In genomic region chr6:66077445-66077844, GRCm38 (mm10) we compare ENCODE assay signal across 13 mouse cellular contexts.
DNase-seq lines count a peak whose midpoint lies in the region; ATAC-seq and TF ChIP-seq lines count a peak whose summit lies in the region.
"Had no signal": no experiment of that assay in that cellular context is flagged by ENCODE, and none has a peak within 500 bp of the region (broad histone marks: within the 10 kb centered on the region; RNA-seq: fewer than 3 reads in every experiment).

No protein-coding gene starts in this region.

- no peaks in the 10 kb centered on the region for H3K9me3 ChIP-seq in hindbrain, embryonic 11.5 days (ENCODE audit: control insufficient read depth, low read length)
- no peaks in the 10 kb centered on the region for H3K9me3 ChIP-seq in hindbrain, embryonic 13.5 days
- H3K9me3 ChIP-seq in midbrain, embryonic 12.5 days = no peaks in the 10 kb centered on the region
- no peaks in the 10 kb centered on the region for H3K9me3 ChIP-seq in midbrain, embryonic 16.5 days (replicated peaks; ENCODE audit: control insufficient read depth, low read length, poor library complexity, severe bottlenecking)
- H3K9me3 ChIP-seq in limb, embryonic 10.5 days (replicated peaks) = no peaks in the 10 kb centered on the region
- H3K9me3 ChIP-seq in intestine, postnatal 0 days (ENCODE audit: control insufficient read depth) = no peaks in the 10 kb centered on the region

- peak; percentile 80 for ATAC-seq in hindbrain, embryonic 11.5 days (ENCODE audit: low FRiP score)
- no peak; the same call in 1 of the 2 replicates for ATAC-seq in hindbrain, embryonic 13.5 days (ENCODE audit: low FRiP score)
- peak; percentile 66 for ATAC-seq in midbrain, embryonic 12.5 days (ENCODE audit: low FRiP score, low read depth)
- ATAC-seq in midbrain, embryonic 16.5 days = no peak
- ATAC-seq in intestine, postnatal 0 days = no peak
- ATAC-seq: intestine, embryonic 16.5 days had no signal

- H3K36me3 ChIP-seq in hindbrain, embryonic 11.5 days (ENCODE audit: control insufficient read depth, insufficient read depth, low read length) = no peaks in the 10 kb centered on the region
- no peaks in the 10 kb centered on the region for H3K36me3 ChIP-seq in hindbrain, embryonic 13.5 days
- no peaks in the 10 kb centered on the region for H3K36me3 ChIP-seq in midbrain, embryonic 12.5 days
- H3K36me3 ChIP-seq in midbrain, embryonic 16.5 days (ENCODE audit: control insufficient read depth, insufficient read depth, low read length) = no peaks in the 10 kb centered on the region
- no peaks in the 10 kb centered on the region for H3K36me3 ChIP-seq in limb, embryonic 10.5 days
- H3K36me3 ChIP-seq in intestine, postnatal 0 days (ENCODE audit: control insufficient read depth, insufficient read depth) = no peaks in the 10 kb centered on the region

- no peak for TF ChIP-seq CTCF in intestine, postnatal 0 days (IDR thresholded peaks at IDR 0.05; ENCODE audit: low read depth)

- H3K4me2 ChIP-seq in hindbrain, embryonic 11.5 days (replicated peaks; ENCODE audit: low read depth, low read length) = no peak overlapping the region
- H3K4me2 ChIP-seq in hindbrain, embryonic 13.5 days = no peak overlapping the region
- H3K4me2 ChIP-seq in midbrain, embryonic 12.5 days (replicated peaks) = no peak overlapping the region
- no peak overlapping the region for H3K4me2 ChIP-seq in midbrain, embryonic 16.5 days (ENCODE audit: low read length)
- H3K4me2 ChIP-seq in intestine, postnatal 0 days (replicated peaks; ENCODE audit: low read depth) = no peak overlapping the region

- no peak overlapping the region for H3K9ac ChIP-seq in hindbrain, embryonic 11.5 days (ENCODE audit: low read depth, low read length)
- H3K9ac ChIP-seq in hindbrain, embryonic 13.5 days = no peak overlapping the region
- H3K9ac ChIP-seq in midbrain, embryonic 12.5 days (replicated peaks) = no peak overlapping the region
- no peak overlapping the region for H3K9ac ChIP-seq in midbrain, embryonic 16.5 days (ENCODE audit: low read depth, low read length)
- H3K9ac ChIP-seq in intestine, postnatal 0 days (ENCODE audit: low read depth, low read length) = no peak overlapping the region

- WGBS in hindbrain, embryonic 11.5 days = 18% methylated on average over 2 of the region's 2 CpGs
- WGBS in hindbrain, embryonic 13.5 days = 5% methylated on average over 2 of the region's 2 CpGs
- WGBS in midbrain, embryonic 12.5 days = 10% methylated on average over 2 of the region's 2 CpGs
- 8% methylated on average over 2 of the region's 2 CpGs for WGBS in midbrain, embryonic 16.5 days
- 41% methylated on average over 2 of the region's 2 CpGs for WGBS in limb, embryonic 10.5 days
- 27% methylated on average over 2 of the region's 2 CpGs for WGBS in intestine, postnatal 0 days

- H3K4me1 ChIP-seq in hindbrain, embryonic 11.5 days (replicated peaks; ENCODE audit: control insufficient read depth, insufficient read depth, low read length) = no peaks in the 10 kb centered on the region
- H3K4me1 ChIP-seq in hindbrain, embryonic 13.5 days (replicated peaks) = 0 out of 2 replicates have a peak, but pooled peaks cover 2% of the 10 kb centered on the region
- H3K4me1 ChIP-seq in midbrain, embryonic 12.5 days = peaks cover 7% of the 10 kb centered on the region
- H3K4me1 ChIP-seq in midbrain, embryonic 16.5 days (ENCODE audit: control insufficient read depth, insufficient read depth, low read length) = no peaks in the 10 kb centered on the region
- peaks cover 37% of the 10 kb centered on the region for H3K4me1 ChIP-seq in limb, embryonic 10.5 days
- no peaks in the 10 kb centered on the region for H3K4me1 ChIP-seq in intestine, postnatal 0 days (replicated peaks; ENCODE audit: control insufficient read depth, insufficient read depth, low read length)

- no peak overlapping the region for H3K27ac ChIP-seq in hindbrain, embryonic 11.5 days (ENCODE audit: low read depth, low read length)
- no peak overlapping the region for H3K27ac ChIP-seq in hindbrain, embryonic 13.5 days
- 0 out of 2 replicates have a peak overlapping the region, but pooled peaks have one; percentile 15 for H3K27ac ChIP-seq in midbrain, embryonic 12.5 days (replicated peaks)
- no peak overlapping the region for H3K27ac ChIP-seq in midbrain, embryonic 16.5 days (ENCODE audit: low read length)
- peak overlapping the region; percentile 70 for H3K27ac ChIP-seq in limb, embryonic 10.5 days
- no peak overlapping the region for H3K27ac ChIP-seq in intestine, postnatal 0 days (ENCODE audit: low read depth, low read length)
- H3K27ac ChIP-seq: macrophage; stomach, postnatal 0 days had no signal

- DNase-seq in hindbrain, embryonic 11.5 days (ENCODE audit: low spot score) = no peak
- no peak for DNase-seq in limb, embryonic 10.5 days (ENCODE audit: low spot score)
- DNase-seq in retina, postnatal 1 day = peak; percentile 52
- DNase-seq in frontal cortex, postnatal 10 days (ENCODE audit: low spot score in 2 of 2) = no peak
- DNase-seq: adrenal gland, adult 2 months; right cerebral cortex, postnatal 4 days had no signal

- H3K27me3 ChIP-seq in hindbrain, embryonic 11.5 days (ENCODE audit: control insufficient read depth, insufficient read depth, low read length) = no peaks in the 10 kb centered on the region
- no peaks in the 10 kb centered on the region for H3K27me3 ChIP-seq in hindbrain, embryonic 13.5 days
- no peaks in the 10 kb centered on the region for H3K27me3 ChIP-seq in midbrain, embryonic 12.5 days
- H3K27me3 ChIP-seq in midbrain, embryonic 16.5 days (ENCODE audit: control insufficient read depth, insufficient read depth, low read depth, low read length) = no peaks in the 10 kb centered on the region
- no peaks in the 10 kb centered on the region for H3K27me3 ChIP-seq in limb, embryonic 10.5 days (ENCODE audit: low read depth, poor library complexity, severe bottlenecking)
- H3K27me3 ChIP-seq in intestine, postnatal 0 days (replicated peaks; ENCODE audit: control insufficient read depth, insufficient read depth, low read length) = no peaks in the 10 kb centered on the region

- no peak overlapping the region for H3K4me3 ChIP-seq in hindbrain, embryonic 11.5 days (ENCODE audit: low read depth, low read length)
- no peak overlapping the region for H3K4me3 ChIP-seq in hindbrain, embryonic 13.5 days
- H3K4me3 ChIP-seq in midbrain, embryonic 12.5 days = no peak overlapping the region
- H3K4me3 ChIP-seq in midbrain, embryonic 16.5 days (ENCODE audit: low read depth, low read length) = no peak overlapping the region
- H3K4me3 ChIP-seq in limb, embryonic 10.5 days = no peak overlapping the region
- H3K4me3 ChIP-seq in intestine, postnatal 0 days (ENCODE audit: low read depth, low read length) = no peak overlapping the region

Comparison
In these comparisons a context has a peak if more than half of its experiments do, and no peak if none do; other contexts are left out.
1. ATAC-seq: peak in hindbrain, embryonic 11.5 days (single experiment) and midbrain, embryonic 12.5 days (single experiment); none in hindbrain, embryonic 13.5 days (single experiment), midbrain, embryonic 16.5 days (single experiment) and intestine, postnatal 0 days (single experiment).
2. H3K27ac ChIP-seq: peak in midbrain, embryonic 12.5 days (single experiment) and limb, embryonic 10.5 days (single experiment); none in hindbrain, embryonic 11.5 days (single experiment), hindbrain, embryonic 13.5 days (single experiment), midbrain, embryonic 16.5 days (single experiment) and intestine, postnatal 0 days (single experiment).